Mouse (Mus musculus): ENCODE measurements around the gene Prrc2c. TPM values are rescaled to one million over a fixed set of nuclear protein-coding genes. Genes with fewer than 3 reads are reported as not detected.

The Prrc2c gene
- total and polyA plus RNA-seq, 2 experiments from 2014 or later: 71.5 to 155 TPM

GRCm38 (mm10) chr1:162771617-162772360 lies 31.4 kb upstream of the Prrc2c start:
- no peak overlapping the region for H3K27ac ChIP-seq (ENCODE audit: low read depth, low read length)
- H3K4me3 ChIP-seq (ENCODE audit: low read depth, low read length): no peak overlapping the region
- H3K27me3 ChIP-seq (ENCODE audit: insufficient read depth, low read length): no peaks in the 10 kb centered on the region
- 56% methylated on average over 4 of the region's 4 CpGs for WGBS
- ATAC-seq (ENCODE audit: low FRiP score) (no peak), DNase-seq (ENCODE audit: low spot score) (no peak)
- no peak for TF ChIP-seq CTCF (IDR thresholded peaks at IDR 0.05)
- H3K4me1 ChIP-seq (ENCODE audit: insufficient read depth, low read length): no peaks in the 10 kb centered on the region
- no peaks in the 10 kb centered on the region for H3K9me3 ChIP-seq (ENCODE audit: low read length)
- H3K9ac ChIP-seq (replicated peaks; ENCODE audit: low read length, poor library complexity, severe bottlenecking): no peak overlapping the region
- H3K4me2 ChIP-seq (ENCODE audit: low read depth, low read length, poor library complexity, severe bottlenecking): no peak overlapping the region
- H3K36me3 ChIP-seq (ENCODE audit: insufficient read depth, low read length): no peaks in the 10 kb centered on the region

GRCm38 (mm10) chr1:162752009-162752408 lies 11.7 kb upstream of the Prrc2c start:
- Histone ChIP-seq H3K4me1 (ENCODE audit: insufficient read depth, low read length) (no peaks in the 10 kb centered on the region), H3K36me3 (ENCODE audit: insufficient read depth, low read length) (no peaks in the 10 kb centered on the region), H3K27ac (ENCODE audit: low read depth, low read length) (no peak overlapping the region), H3K27me3 (ENCODE audit: insufficient read depth, low read length) (no peaks in the 10 kb centered on the region), H3K4me2 (ENCODE audit: low read depth, low read length, poor library complexity, severe bottlenecking) (no peak overlapping the region), H3K9me3 (ENCODE audit: low read length) (no peaks in the 10 kb centered on the region), H3K4me3 (ENCODE audit: low read depth, low read length) (no peak overlapping the region), H3K9ac (replicated peaks; ENCODE audit: low read length, poor library complexity, severe bottlenecking) (no peak overlapping the region)
- WGBS: 93% methylated on average over 6 of the region's 6 CpGs
- no peak for TF ChIP-seq CTCF (IDR thresholded peaks at IDR 0.05)
- ATAC-seq (ENCODE audit: low FRiP score) (no peak), DNase-seq (ENCODE audit: low spot score) (no peak)

DNA sequence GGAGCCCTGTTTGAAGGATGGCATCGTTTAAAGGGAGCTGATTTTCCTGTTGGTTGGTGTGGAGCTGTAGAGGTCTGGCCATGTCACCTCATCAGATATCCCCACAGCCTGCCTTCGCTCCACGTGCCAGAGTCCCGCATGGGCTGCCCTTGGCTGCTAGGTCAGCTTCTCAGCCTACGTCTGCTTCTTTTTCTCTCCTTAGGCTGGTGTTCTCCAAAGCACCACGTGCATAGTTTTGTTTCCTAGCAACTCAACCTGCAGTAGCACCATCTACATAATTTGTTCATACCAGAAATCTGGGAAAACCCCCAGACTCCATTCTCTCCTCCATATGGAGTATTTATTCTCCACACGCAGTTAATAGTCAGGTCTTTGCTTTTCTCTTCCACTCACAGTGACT lies 9.3 kb upstream of the Prrc2c start:
- Histone ChIP-seq H3K36me3 (ENCODE audit: insufficient read depth, low read length) (no peaks in the 10 kb centered on the region), H3K27ac (ENCODE audit: low read depth, low read length) (no peak overlapping the region), H3K4me3 (ENCODE audit: low read depth, low read length) (no peak overlapping the region), H3K4me1 (ENCODE audit: insufficient read depth, low read length) (no peaks in the 10 kb centered on the region), H3K9ac (replicated peaks; ENCODE audit: low read length, poor library complexity, severe bottlenecking) (no peak overlapping the region), H3K9me3 (ENCODE audit: low read length) (no peaks in the 10 kb centered on the region), H3K4me2 (ENCODE audit: low read depth, low read length, poor library complexity, severe bottlenecking) (no peak overlapping the region), H3K27me3 (ENCODE audit: insufficient read depth, low read length) (no peaks in the 10 kb centered on the region)
- no peak for TF ChIP-seq CTCF (IDR thresholded peaks at IDR 0.05)
- 70% methylated on average over 7 of the region's 7 CpGs for WGBS
- DNase-seq (ENCODE audit: low spot score): peak; percentile 20
- ATAC-seq (ENCODE audit: low FRiP score): peak; percentile 70

DNA sequence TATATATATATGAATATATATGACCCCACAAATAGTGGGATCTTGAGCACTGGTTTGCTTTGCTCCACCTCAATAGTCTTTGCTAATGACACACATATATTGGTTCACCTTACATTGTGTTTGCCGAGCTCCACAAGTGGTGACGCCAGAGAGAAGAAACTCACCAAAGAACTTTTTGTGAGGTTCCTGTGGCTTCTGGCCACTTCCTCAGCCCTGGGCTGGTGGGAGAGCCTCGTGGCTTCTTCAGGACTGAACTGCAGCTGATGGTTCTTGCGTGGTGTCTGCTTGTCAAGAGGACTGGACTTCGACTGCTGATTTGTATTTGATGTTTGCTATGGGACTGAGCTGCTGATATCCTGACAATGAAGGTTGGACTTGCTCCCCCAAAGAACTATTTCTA lies 8.4 kb upstream of the Prrc2c start:
- WGBS: 89% methylated on average over 5 of the region's 5 CpGs
- Histone ChIP-seq H3K4me2 (ENCODE audit: low read depth, low read length, poor library complexity, severe bottlenecking) (no peak overlapping the region), H3K4me1 (ENCODE audit: insufficient read depth, low read length) (no peaks in the 10 kb centered on the region), H3K36me3 (ENCODE audit: insufficient read depth, low read length) (no peaks in the 10 kb centered on the region), H3K4me3 (ENCODE audit: low read depth, low read length) (no peak overlapping the region), H3K9ac (replicated peaks; ENCODE audit: low read length, poor library complexity, severe bottlenecking) (no peak overlapping the region), H3K27me3 (ENCODE audit: insufficient read depth, low read length) (no peaks in the 10 kb centered on the region), H3K27ac (ENCODE audit: low read depth, low read length) (no peak overlapping the region), H3K9me3 (ENCODE audit: low read length) (no peaks in the 10 kb centered on the region)
- no peak for ATAC-seq (ENCODE audit: low FRiP score)
- no peak for DNase-seq (ENCODE audit: low spot score)
- TF ChIP-seq CTCF (IDR thresholded peaks at IDR 0.05): no peak

GRCm38 (mm10) chr1:162739831-162740394 lies 443 bp downstream of the Prrc2c start:
- peaks cover 16% of the 10 kb centered on the region for H3K4me1 ChIP-seq (ENCODE audit: insufficient read depth, low read length)
- H3K9ac ChIP-seq (replicated peaks; ENCODE audit: low read length, poor library complexity, severe bottlenecking): peak overlapping the region; percentile 98
- H3K27ac ChIP-seq (ENCODE audit: low read depth, low read length): peak overlapping the region; percentile 98
- no peaks in the 10 kb centered on the region for H3K36me3 ChIP-seq (ENCODE audit: insufficient read depth, low read length)
- TF ChIP-seq CTCF (IDR thresholded peaks at IDR 0.05): no peak
- peak overlapping the region; percentile 99 for H3K4me3 ChIP-seq (ENCODE audit: low read depth, low read length)
- no peaks in the 10 kb centered on the region for H3K9me3 ChIP-seq (ENCODE audit: low read length)
- peak; percentile 84 for ATAC-seq (ENCODE audit: low FRiP score)
- H3K27me3 ChIP-seq (ENCODE audit: insufficient read depth, low read length): no peaks in the 10 kb centered on the region
- DNase-seq (ENCODE audit: low spot score): peak; percentile 40
- WGBS: under 1% methylated on average over 42 of the region's 58 CpGs
- H3K4me2 ChIP-seq (ENCODE audit: low read depth, low read length, poor library complexity, severe bottlenecking): peak overlapping the region; percentile 72

DNA sequence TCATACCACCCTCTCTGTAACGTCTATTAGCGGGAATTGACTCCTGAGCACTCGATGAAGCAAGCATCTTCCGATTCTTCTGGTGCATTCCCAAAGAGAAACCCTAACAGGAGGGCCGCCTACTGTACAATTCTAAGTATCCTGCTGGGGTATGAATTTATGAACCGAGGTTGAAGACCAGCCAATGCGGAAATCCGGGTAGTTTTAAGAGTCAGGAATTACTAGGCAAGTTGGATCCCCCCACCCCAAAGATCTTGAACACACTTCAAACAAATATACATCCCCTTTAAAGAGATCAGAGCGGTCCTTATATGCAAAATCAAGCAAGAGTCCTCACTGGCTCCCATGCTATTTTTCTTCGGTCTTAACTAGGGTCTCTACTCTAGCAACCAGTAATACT lies 950 bp downstream of the Prrc2c start:
- 1% methylated on average over 10 of the region's 10 CpGs for WGBS

More for the DNA sequence above, 950 bp downstream of the Prrc2c start:
- DNase-seq (ENCODE audit: low spot score) (peak; percentile 53), ATAC-seq (ENCODE audit: low FRiP score) (no peak)
- H3K27me3 ChIP-seq (ENCODE audit: insufficient read depth, low read length): no peaks in the 10 kb centered on the region
- TF ChIP-seq CTCF (IDR thresholded peaks at IDR 0.05): no peak
- peak overlapping the region; percentile 98 for H3K9ac ChIP-seq (replicated peaks; ENCODE audit: low read length, poor library complexity, severe bottlenecking)
- peak overlapping the region; percentile 99 for H3K4me3 ChIP-seq (ENCODE audit: low read depth, low read length)
- no peaks in the 10 kb centered on the region for H3K9me3 ChIP-seq (ENCODE audit: low read length)
- H3K4me2 ChIP-seq (ENCODE audit: low read depth, low read length, poor library complexity, severe bottlenecking): peak overlapping the region; percentile 72
- no peaks in the 10 kb centered on the region for H3K36me3 ChIP-seq (ENCODE audit: insufficient read depth, low read length)
- H3K4me1 ChIP-seq (ENCODE audit: insufficient read depth, low read length): peaks cover 17% of the 10 kb centered on the region
- peak overlapping the region; percentile 98 for H3K27ac ChIP-seq (ENCODE audit: low read depth, low read length)
